Mouse (Mus musculus) cerebral cortex, adult 2 months (tissue): ENCODE results near the gene Fermt2.

Source experiments
- WGBS: fragments of 180-500 bp; shearing (Covaris S2); methylation state at CpG from one replicate; pipeline ENCODE4 v1.1.7; 2018; 5-methylcytosine and 5-hydroxymethylcytosine counted together

Gene Fermt2

DNA sequence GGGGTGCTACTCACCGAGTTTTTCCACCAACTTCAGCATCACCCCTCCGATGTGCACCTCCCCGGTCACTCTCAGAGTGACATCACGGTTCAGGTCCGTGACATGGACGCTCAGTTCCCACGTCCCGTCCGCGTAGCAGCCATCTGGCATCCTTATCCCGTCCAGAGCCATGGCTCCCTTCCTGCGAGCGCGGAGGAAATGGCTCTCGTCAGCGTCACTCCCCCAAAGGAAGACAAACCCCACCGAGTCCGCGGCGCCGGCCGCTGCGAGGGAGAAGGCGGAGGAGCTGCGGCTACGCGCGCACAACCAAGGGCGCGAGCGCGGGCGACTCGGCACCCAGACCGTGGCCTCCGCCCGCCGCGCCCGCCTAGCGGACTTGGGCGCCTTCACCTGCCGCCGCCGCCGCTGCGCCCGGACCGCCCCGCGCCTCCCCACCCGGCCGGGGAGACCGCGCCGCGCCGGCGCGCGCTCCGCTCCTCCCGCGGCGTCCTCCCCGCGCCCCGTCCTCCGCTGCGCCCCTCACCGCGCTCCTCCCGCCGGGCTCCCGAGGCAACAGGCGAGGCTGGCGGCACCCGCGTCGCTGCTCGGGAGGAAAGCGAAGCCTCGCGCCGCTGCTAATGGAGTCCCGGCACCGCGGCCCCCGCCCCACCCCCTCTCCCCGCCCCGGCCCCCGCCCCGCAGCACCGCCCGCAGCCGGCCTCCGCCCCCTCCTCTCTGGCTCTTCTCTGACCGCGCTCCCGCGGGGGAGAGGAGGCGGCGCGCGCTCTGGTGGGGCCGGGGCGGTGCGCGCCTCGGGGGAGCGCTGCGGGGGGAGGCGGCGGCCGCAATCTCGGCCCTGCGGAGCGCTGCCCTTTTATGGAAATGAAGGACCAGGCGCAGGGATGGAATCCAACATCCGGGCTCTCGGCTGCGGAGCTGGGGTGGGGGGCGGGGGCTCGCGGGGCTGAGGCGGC lies at the start of gene Fermt2:
TSS of gene Fermt2 (minus strand) at position 708 of the 953 bp plus-strand sequence.
- WGBS, result 1% methylated on average over 99 of the region's 126 CpGs

DNA sequence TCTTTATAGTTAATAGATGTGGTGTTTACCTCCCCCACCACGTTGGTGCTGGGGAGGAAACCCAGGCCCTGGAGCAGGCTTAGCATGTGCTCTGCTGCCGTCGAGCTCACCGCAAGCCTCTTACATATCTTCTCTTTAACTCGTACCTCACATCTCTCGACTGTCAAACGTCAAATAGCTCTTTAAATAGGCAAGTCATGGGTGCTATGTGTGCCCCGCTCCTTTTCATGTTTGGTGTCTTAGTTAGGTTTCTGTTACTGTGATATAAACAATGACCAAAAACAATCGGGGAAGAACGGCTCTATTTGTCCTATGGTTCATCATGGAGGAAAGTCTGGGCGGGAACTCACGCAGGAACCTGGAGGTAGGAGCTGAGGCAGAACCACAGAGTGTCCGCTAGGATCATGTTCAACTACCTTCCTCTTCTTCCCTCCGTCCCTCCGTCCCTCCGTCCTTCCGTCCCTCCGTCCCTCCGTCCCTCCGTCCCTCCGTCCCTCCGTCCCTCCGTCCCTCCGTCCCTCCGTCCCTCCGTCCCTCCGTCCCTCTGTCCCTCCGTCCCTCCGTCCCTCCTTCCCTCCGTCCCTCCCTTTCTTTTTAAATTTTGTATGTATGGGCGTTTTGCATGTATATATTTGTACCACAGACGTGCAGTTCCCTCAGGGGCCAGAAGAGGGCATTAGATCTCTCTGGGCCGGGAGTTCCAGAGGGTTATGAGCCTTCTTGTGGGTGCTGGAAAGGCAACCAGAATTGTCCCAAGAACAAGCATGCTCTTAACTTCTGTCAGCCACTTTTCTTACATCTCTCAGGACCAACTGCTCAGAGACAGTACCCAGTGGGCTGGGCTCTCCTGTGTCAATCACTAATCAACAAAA lies 36.4 kb upstream of the Fermt2 start:
- 24% methylated on average over 33 of the region's 33 CpGs for WGBS

DNA sequence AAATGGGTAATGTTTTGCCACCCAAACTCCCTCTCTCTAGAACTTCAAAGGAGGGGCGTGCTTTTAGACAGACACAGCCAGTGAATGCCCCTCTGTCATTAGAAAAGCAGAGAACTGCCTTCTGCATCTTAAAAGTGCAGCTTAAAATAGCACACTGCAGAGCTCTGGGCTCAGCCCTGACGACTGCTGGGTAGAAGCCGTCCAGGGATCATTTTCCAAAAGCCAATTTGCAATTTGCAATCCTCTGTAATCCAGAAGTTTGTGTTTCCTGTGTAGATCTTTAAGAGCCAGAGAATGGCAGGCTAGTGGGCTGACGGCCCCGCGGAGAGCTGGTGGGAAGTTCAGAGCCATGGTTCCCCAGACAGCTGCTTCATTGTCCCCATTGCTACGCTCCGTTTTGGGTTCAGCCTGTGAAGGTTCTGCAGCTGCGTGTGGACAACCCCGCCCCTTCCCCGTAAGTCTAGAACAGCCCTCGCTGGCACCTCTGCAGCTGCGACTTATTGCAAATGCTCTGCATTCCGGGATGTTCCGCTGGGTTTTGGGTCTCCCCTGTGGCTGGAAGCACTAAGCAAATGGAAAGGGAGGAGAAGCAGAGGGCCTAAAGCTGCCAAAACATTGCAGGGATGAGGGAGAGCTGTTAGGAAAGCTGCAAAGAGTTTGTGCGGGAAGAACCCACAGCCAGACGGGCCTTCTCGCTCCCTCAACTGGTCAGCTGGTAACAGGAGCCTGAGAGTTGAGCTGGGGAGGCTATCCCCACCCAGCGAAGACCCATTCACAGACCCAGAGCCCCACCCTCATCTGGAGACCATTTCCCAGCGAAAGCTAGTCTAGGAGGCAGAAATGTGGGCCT lies 35.5 kb upstream of the Fermt2 start:
- WGBS, result 7% methylated on average over 20 of the region's 20 CpGs

DNA sequence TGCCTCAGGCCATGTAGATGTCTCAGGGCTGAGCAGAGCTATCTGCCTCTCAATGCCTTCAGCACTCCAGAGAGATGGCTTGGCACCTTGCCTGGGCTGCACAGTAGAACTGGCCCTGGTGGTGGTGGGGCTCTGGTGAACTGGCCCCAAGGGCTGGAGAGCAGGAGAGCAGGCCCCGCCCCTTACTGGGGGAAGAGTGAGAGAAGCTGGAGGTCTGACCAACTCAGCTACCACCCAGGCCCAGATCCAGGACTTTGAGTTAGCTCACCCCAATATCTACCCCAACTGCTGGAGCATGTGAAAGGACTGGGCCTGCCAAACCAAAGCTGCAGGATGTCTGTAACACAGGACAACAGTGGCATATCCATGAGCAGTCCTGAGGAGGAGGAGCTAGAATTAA lies 33.7 kb upstream of the Fermt2 start:
- WGBS, result 88% methylated on average over 1 of the region's 1 CpGs

DNA sequence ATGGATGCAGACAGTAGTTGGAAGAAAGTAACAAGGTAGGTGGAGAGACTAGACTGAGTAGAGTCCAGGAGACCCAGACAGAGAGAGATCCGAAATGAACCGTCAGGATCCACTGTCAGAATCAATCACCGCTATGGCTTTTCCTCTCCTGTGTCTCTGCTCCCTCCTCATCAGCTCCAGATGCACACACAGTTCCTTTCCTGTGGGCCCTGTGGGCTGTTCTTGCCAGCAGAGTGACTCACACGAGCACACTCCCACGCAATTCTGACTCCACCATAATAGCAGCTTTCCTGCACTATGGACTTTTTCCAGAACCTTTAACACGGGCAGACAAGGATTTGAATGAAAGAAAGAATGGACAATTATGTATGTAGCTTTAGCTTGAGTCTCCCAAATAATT lies 31.8 kb upstream of the Fermt2 start:
- 31% methylated on average over 6 of the region's 6 CpGs for WGBS

DNA sequence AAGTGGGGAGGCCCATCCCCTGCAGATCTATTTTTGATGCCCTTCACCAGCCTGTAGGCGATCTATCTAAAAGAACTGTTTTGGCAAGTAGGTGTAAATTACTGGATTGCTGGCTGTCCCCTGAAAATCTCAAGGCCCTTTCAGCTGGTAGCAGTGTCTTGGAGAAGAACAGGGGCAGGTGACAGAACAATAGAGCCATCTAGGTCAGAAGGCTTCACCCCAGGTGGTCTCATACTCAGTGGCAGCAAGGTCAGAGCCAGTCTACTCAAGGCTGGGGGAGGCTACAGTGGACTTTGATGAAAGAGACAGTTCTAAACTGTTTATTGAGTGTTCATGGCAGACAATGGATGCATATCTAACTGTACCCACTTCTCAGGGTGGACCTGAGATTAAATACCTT lies 29.1 kb upstream of the Fermt2 start:
- 38% methylated on average over 1 of the region's 1 CpGs for WGBS

DNA sequence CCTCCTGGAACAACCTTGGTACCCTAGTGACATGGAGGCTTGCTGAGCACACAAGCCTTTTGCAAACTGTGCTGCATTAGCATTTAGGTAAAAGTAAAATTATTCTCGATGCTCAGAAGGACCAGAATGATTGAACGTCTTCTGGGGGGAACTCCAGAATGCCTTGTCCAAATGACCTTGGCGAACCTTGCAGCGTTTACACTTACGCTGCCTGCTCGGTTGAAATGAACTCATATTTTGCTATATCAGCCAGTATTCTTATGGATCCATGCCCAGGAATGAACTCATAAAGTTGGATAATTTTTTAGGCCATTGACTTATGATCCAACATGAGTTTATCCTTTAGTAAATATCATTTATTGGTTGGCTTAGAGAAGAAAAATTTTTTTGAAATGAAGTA lies 24.4 kb upstream of the Fermt2 start:
- 90% methylated on average over 6 of the region's 6 CpGs for WGBS

DNA sequence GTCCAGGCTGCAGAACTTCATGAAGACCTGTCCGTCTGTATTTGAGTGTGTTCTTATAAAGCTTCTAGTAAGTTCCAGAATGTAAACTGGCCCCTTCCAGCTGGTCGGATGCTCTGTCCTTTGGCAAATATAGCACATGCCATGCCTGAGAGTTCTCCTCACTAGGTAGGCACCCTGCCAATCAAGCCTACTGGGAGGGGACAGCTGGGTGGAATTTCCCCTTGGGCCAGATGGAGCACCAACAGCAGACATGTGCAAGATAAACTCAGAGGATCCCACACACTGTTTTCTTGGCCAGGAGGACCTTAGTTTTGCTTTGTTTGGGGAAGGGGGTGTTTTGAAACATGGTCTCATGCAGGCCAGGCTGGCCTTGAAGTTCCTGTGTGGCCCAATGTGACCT lies 23.9 kb upstream of the Fermt2 start:
- WGBS, result 35% methylated on average over 2 of the region's 2 CpGs

DNA sequence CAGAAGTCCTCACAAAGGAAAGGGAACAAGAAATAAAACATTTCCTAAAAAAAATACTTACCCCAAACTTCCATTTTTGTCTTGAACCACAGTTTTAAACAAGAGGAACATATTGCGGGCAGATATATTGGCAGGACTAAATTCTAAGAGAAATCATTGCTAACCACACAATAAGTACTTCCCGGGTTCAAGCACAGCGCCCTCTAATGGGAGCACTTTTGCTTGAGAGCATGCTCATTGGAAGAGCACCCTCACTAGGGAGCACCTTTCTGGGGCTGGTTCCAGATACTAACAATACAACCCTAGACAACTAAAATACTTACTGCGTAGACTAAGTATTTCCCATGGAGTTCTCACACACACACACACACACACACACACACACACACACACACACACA lies 22.5 kb upstream of the Fermt2 start:
- 63% methylated on average over 4 of the region's 4 CpGs for WGBS

DNA sequence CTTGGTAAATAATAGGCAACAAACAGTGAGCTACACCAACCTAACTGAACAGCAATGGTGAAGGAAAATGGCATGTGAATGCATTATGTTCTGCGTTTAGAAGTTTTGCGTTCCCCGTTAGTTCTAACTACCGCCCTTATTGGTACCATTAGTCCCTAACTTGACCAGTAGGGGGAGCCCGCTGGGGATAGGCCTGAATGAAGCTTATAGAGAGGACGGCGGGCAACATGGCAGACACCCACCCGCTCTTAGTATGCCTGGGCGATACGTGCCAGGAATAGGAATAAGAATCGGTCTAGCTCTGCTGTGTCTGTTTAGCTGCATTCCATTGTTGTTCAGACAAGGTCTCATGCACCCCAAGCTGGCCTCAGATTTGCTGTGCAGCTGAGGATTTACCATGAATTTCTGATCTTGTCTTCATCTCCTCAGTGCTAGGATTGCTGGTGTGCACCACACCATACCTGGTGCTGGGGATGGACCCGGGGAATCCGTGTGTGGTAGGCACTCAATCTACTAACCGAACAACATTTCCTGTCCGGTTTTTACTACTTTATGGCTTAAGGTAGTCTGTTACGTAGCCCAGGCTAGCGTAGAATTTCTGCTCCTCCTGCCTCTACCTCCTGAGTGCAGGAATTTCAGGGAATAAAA lies 21.3 kb upstream of the Fermt2 start:
- 53% methylated on average over 17 of the region's 17 CpGs for WGBS

DNA sequence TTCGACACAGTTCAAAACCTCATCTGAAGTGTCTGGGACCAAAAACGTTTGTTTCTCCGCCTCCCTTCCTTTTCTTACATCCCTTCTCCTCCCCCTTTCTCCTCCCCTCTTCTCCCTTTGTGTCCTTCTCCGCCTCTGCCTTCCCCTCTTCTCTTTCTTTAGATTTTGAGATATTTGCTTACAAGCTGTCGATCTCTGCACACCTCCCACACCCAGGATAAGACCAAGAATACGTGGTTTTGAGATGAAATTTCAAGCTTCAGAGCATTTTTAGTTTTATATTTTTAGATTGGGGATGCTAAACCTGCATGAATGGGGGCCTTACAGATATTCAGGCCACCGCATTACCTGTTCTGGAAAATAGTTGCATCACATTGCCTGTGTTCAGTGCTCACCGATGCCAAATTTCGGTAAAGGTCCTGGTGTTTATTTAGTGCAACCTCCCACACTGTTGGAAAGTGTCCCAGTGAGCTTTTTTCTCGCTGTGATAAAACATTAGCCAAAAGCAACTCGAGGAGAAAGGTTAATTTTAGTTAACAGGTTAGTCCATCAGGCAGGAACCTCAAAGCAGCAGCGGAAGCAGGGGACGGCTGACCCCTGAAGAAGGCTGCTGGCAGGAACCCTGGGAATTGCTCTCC lies 20.2 kb upstream of the Fermt2 start:
- 37% methylated on average over 13 of the region's 13 CpGs for WGBS

DNA sequence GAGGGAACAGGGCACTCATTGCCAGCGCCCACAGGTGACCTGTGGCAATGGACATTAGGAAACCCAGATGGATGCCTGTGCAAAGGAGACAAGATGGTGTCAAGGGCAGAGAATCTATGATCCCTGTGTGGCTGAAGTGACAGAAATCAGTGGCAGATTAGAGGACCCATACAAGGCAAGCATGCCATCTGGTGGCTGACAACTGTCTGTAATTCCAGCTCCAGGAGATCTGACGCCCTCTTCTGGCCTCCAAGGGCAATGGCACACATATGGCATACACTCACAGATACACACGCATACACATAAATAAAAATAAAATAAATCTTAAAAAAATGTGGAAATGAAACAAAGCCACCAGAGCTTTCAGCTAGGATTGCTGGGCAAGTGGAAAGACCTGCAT lies 18.2 kb upstream of the Fermt2 start:
- WGBS, result 71% methylated on average over 3 of the region's 3 CpGs

DNA sequence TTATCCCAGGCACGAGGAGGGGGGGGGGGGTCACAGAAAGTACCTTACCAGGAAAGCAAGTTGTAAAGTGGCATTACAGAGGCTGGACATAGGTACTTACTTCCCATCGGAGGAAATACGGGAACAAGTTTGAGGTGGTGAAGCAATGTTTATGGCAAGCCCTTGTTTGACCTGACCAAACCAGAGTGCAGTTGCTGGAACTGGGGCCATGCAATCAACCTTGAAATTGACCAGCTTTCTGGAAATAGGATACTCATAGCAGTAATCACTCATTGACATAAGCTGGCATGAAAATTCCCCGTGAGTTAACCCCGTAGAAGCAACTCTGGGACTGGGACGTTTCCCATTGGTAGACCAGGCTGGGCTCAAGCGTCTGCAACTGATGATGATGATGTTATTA lies 15.0 kb upstream of the Fermt2 start:
- WGBS, result 93% methylated on average over 7 of the region's 7 CpGs

DNA sequence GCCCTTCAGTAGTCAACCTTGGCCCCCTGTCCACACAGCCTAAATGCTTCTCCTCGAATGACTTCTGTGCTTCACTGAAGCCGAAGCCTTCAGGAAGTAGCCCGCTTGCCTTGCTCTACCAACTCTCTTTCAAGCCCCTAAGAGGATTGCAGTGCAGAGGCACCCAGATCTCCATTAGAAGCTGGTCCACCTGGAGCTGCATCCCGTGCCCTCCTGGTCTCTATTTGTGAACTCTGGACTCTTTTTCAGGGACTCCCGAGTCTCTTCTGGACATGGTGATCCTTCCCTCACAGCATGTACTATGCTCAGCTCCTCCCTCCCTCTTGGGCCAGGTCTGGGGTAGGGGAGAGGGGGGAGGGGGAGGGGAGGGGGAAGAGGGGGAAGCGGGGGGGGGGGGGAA lies 14.1 kb upstream of the Fermt2 start:
- 88% methylated on average over 5 of the region's 6 CpGs for WGBS

DNA sequence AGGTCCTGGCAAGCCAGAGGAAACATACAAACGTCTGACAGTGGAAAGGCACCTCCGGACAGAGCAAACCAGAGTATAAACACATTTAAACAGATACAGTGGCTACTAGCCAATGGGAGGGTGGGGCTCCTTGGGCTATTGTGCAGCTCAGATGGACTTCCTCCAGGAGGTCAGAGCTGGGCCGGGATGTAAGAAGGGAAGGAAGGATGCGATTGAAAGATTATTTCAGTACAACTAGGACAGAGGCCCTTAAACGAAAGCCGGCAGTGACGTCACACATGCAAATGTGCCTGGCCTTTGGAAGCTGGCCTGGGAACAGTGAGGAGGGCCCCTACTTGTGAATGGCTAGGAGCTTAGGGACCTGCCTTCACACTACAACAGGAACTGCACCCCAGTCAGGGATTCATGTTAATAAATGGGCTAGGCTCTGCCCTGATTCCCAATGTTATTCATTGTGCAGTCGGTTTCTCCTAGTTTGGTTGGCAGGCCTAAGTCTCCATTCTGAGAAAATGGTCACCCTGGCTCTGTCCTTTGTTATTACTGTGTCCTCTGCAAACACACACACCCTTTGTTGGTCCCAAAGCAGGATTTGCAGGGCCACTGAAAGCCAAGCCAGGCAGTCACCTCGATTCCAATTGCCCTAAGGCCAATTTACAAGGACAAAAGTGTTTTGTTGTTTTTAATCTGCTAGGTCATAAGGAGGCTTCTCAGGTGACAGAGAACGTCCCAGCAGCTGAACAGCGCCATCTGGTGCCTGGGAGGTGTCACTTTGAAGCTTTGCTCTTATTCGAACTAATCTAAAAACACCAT lies 9.9 kb upstream of the Fermt2 start:
- 17% methylated on average over 12 of the region's 12 CpGs for WGBS

DNA sequence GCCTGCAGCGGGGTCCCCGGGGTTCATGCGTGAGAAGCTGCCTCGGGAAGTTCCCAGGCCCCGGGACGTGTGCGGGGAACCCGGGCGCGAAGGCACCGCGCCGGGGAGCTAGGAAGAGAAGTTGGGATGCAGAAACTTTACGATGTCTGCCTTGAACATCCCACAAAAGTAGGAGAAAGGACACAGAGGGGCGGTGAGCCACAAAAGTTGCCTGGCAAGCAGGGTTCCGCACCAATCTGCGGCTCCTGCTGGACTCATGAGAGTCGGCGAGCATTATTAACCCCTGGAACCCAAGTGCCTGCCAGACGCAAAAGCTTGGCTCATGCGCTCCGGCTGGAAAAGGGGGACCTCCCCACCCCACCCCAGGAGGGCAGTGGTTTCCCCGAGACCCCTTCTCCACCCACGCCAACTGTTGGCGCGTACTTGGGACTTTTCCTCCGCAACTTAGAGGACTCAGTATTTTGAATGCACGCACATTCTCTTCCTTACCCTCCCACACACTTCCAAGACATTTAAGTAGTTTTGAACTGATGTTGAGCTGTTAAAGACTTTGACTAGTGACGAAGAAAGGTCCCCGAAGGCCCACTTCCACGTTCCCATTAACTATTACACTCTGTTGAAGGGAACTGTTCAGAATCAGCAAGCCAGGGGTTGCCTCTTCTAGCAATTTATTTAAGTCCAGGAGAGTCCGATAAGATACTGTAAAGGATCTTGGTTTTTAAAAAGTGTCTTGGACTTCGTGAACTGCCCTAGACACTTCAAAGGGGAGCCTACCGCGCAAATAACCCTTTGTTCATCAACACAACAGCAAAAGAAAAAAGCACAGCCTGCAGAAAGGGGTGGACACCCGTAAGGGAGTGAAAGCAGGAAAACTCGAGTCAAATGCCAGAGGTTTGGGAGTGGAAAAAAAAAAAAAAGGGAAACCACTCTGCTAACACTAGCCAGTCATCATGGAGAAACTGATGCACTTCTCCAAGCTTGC lies 737 bp upstream of the Fermt2 start:
- WGBS, result 5% methylated on average over 37 of the region's 37 CpGs

DNA sequence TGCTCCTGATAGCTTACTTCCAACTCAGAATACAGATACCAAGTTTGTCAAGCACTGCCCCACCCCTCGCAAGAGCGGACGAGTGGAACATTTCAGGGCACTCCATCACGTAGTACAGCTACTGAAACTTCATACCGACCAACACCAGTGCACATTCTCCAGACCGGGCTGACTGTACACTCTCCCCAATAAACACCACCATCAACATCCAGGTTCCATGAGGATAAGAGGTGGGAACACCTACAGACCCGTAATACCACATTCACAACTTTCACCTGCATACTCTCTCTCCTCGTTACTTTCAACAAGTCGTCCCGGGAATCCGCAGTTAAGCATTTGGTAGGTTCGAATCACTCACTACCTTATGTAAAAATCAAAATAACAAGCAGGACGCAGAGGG lies 1.1 kb downstream of the Fermt2 start:
- 1% methylated on average over 13 of the region's 13 CpGs for WGBS

DNA sequence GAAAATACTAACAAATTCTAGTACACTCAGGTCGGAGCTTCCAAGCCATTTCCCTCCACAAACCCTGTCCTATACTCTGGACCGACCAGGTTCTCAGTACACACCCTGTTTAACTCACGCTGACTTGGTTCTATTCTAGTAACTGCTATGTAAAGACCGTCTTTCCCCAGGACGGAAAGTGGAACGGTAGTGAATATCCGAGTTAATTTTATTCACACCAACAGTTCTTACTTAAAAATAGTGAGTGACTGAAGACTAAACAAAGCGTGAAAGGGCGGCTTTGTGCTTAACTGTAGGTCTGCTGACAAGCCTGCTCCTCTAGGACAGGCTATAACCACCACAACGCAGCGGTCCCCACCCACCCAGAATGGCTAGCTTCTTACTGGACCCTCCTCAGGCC lies 14.1 kb downstream of the Fermt2 start:
- WGBS, result 38% methylated on average over 11 of the region's 11 CpGs

DNA sequence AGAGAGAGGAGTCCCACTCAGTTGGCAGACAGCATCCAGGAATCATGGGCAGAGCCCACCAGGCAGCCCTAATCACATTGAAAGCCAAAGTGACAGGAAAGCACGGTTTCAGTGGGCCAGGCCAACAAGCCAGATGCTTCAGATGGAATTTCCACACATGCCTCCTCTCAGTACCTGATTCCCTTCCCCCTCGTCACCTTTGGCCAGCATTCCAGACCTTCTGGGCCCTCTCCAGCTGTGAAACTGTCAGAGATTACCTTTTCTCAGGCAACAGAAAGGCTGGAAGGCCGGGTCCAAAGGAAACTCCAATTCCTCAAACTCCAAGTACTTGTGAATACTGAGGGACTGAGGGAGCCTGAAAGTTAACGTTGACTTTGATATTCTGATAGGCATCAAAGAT lies 19.1 kb downstream of the Fermt2 start:
- WGBS, result 64% methylated on average over 4 of the region's 4 CpGs
